Mouse (Mus musculus) kidney, adult 8-10 months (tissue): ENCODE results near the gene Sync.
A peak's percentile ranks its signal among the peaks of the same experiment; 100 is the strongest.

Experiments used
- DNase-seq, 2 experiments: peaks; one replicate each; pipeline ENCODE4 v3.0.0; 2022

Gene Sync

DNA sequence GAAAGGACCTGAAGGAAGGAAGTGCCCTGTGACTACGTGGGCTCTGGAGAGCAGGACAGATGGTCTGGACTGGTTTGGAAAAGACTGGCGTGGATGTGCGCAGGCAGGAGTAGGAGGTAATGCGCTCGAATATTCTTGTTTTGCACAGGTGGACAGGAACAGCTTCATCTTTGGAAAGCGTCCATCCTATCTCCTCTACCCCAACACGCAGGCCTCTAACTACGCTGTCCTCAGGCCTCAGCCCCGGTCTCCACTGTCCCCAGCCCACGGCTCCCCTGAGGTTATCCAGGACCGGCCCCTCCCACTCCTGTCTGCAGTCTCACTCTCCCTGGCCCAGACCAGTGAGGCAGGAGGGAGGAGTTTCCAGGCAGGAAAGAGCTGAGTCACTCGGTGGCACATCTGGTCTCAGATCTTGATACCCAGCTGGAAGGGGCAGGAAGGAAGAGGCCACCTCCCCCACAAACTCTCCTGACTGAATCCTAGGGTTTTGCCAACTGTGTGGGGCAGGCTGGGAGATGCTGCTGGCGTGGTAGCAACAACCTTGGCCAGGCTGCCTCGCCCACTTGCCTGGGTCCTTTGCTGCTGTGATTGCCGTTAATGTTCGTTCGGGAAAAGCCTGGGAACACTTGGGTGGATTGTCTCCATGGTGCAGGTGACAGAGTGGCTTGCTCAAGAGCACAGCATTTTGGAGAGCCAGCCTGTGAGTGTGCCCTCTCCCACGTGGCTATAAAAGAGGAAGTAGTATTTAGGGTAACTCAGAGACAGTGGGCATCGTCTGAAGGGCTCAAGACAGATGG lies 24.0 kb upstream of the Sync start:
- DNase-seq: peak; percentile 48 to 62

GRCm38 (mm10) chr4:129266191-129266590 lies 21.2 kb upstream of the Sync start:
- no peak for DNase-seq

- no peak for DNase-seq
Observed at GRCm38 (mm10) chr4:129266821-129267220, 20.6 kb upstream of the Sync start.

GRCm38 (mm10) chr4:129268698-129269097 lies 18.7 kb upstream of the Sync start:
- DNase-seq: no peak

DNA sequence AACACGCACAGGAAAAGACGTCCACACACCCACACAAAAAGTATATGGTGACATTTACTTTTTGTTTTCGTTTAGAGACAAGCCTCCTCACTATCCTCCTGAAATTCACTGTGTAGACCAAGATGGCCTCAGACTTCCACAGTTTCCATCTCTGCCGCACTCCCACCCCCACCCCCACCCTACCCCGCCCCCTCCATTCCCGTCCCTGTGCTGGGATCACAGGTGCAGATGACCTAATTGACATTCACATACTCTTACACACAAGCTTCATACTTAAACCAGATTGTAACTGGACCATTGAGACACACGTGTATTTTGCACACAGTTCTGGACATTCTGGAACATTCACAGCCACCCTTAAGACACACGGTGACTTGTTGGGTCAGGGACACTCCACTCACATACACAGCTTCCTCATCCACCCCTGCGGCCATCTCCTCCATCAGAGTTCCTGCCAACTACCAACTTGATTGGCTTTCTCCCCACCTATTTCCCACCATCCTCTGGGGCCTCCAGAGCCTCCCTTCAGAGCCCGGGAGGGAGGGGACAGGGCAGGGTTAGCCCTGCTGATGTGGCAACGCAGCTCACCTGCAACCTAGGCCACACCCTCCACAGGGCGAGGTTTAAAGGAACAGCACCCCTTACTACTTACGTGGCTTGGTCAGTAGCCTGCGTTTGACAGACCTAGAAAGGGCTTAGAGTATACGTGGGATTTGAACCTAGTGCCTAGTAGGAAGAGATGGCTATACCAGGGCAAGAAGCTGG lies 15.2 kb upstream of the Sync start:
- DNase-seq: peak; percentile 86 to 92

DNA sequence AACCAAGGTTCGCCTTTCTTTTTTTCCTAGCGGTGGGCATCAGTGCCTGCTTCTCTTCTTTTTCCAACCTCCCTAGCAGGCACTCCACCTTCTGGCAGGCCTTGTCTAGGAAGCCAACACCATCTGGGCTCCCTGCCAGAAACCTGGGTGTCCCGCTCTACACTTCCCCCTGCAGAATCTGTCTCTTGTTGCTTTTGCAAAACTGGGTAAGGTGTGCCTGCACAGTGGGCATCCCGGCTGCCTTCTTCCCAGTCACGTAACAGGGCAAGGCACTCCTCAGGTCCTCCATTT lies 14.7 kb upstream of the Sync start:
- peak; percentile 75 to 77 for DNase-seq

DNA sequence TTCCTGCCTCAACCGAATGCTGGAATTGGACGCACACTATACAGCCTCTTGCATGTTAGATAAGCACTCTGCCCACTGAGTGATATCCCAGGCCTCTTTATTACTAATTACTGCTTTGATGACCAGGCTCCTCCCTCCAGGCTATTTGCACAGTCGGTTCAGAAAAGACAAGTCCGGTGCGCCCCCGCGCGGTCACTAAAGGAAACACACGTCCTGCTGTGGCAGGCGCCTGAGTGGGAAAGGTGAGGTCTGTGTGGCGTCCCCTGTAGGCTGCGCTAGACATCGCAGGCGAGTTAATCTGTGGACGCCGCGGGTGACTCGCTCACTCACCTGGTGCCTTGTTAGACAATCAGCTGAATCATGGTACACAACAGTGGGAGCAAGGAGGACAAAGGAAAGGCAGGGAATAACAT lies 11.0 kb upstream of the Sync start:
- peak; percentile 94 to 98 for DNase-seq

DNA sequence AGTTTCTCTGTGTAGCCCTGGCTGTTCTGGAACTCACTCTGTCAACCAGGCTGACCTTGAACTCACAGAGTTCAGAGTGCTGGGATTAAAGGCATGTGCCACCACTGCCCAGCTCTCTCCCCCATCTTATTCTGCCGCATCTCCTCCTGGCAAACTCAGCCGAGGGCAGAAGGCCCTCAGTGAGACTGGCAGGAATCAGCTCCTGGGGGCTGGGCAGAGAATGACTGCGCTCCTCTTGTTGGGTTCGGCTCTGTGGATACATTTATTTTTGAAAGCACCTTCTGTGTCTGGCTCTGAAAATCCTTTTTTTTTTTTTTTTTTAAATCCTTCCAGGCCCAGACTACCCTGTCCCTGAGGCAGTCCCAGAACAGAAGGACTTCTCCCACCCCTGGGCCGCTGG lies 4.6 kb upstream of the Sync start:
- DNase-seq: no peak

- no peak for DNase-seq
Observed at GRCm38 (mm10) chr4:129283226-129283625, 4.2 kb upstream of the Sync start.

DNA sequence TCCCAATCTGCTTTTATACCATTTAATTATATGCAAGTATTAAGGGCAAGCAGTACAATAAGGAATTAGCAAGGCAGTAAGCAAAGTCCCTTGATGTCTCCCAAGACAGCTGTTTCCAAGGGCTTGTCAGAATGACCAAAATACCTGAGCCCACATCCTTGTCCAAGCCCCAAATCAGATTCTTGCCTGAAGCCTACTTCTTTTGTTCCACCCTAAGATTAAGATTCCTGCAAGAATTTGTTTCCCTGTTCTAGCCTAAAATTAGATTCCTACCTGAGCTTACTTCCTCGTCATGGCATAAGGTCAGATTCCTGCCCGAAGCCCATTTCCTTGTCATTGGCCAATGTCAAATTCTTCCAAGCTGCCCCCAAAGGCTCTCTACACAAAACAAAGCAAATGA lies 2.7 kb upstream of the Sync start:
- no peak for DNase-seq

- no peak for DNase-seq
Observed at GRCm38 (mm10) chr4:129286001-129286682, 1.3 kb upstream of the Sync start.

GRCm38 (mm10) chr4:129286683-129287471 lies 540 bp upstream of the Sync start:
- DNase-seq: no peak

- no peak for DNase-seq
Observed at GRCm38 (mm10) chr4:129288067-129288466, 650 bp downstream of the Sync start.

- DNase-seq: no peak
Observed at GRCm38 (mm10) chr4:129289671-129290070, 2.3 kb downstream of the Sync start.

GRCm38 (mm10) chr4:129292831-129293230 lies 5.4 kb downstream of the Sync start:
- no peak for DNase-seq

- DNase-seq: no peak
Observed at GRCm38 (mm10) chr4:129293702-129294101, 6.3 kb downstream of the Sync start.

- DNase-seq: no peak
Observed at GRCm38 (mm10) chr4:129295188-129295587, 7.8 kb downstream of the Sync start.

GRCm38 (mm10) chr4:129296066-129296465 lies 8.6 kb downstream of the Sync start:
- DNase-seq: no peak

- DNase-seq: no peak
Observed at GRCm38 (mm10) chr4:129297724-129298123, 10.3 kb downstream of the Sync start.

DNA sequence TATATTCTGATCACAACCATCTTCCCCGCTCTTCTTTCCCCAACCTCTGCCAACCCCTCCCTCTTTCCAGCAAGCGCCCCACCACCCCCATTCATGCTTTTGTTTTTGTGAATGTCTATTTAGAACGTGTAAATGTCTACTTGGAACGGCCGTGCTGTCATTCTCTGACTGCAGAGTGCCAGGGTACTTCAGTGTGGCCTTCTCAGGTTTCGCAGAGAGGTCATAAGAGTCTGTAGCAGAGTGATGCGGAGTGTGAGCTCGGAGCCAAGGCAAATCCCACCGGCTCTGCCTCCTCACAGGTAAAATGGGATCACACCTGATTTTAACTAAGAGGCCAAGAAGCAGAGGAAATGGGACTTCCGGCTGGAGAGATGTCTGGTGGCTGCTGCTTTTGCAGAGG lies 11.7 kb downstream of the Sync start:
- DNase-seq: no peak

GRCm38 (mm10) chr4:129303401-129303800 lies 16.0 kb downstream of the Sync start:
- no peak for DNase-seq

DNA sequence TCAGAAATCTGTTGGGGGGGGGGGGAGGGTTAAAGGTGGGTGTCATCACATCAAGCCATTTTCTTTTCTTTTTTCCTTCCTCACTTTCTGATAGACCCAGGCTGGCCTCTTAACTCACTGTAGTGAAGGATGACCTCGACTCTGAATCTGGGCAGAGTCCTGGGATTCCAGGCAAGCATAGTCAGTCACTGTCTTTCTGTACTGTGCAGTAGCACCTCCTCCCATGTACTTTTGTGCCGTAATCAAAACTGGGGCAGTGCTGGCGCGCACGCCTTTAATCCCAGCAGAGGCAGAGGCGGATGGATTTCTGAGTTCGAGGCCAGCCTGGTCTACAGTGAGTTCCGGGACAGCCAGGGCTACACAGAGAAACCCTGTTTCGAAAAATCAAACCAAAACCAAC lies 16.4 kb downstream of the Sync start:
- DNase-seq: peak in 1 of 2 experiments; percentile 17

GRCm38 (mm10) chr4:129304306-129304705 lies 16.9 kb downstream of the Sync start:
- no peak for DNase-seq
